Mouse (Mus musculus) heart, postnatal 14 days (tissue): ENCODE measurements around the gene Apol9b. TPM values are rescaled to one million over a fixed set of nuclear protein-coding genes. Genes with fewer than 3 reads are reported as not detected.
A peak's percentile ranks its signal among the peaks of the same experiment; 100 is the strongest.
"Not testable (repeated sequence)": the region's sequence is repeated elsewhere in the genome, so short reads cannot be mapped to it uniquely, and the experiment has no call there.

ENCODE experiments used
- DNase-seq, 2 experiments: peaks; one replicate each; pipeline ENCODE4 v3.0.0; 2021 to 2022
- intact Hi-C: fragments of 180-260 bp; cut with DNase I; formaldehyde crosslinking; loops from one replicate; pipeline ENCODE4 v1.15.1; 2025
- long read RNA-seq, 2 experiments: library from polyadenylated mRNA; stranded (forward); transcript quantifications; one replicate each; pipeline ENCODE4 v2.0.0; 2021
- total RNA-seq, 2 experiments: library from RNA; stranded (reverse); gene quantifications; 2 replicates each; pipeline ENCODE4 v1.2.3; 2021

Gene Apol9b
- total RNA-seq: under 1 TPM in 1 of 2 experiments, not detected in 1; 0.15 TPM
- long read RNA-seq, experiment 1: 0 reads
- long read RNA-seq, experiment 2: 0 reads

DNA sequence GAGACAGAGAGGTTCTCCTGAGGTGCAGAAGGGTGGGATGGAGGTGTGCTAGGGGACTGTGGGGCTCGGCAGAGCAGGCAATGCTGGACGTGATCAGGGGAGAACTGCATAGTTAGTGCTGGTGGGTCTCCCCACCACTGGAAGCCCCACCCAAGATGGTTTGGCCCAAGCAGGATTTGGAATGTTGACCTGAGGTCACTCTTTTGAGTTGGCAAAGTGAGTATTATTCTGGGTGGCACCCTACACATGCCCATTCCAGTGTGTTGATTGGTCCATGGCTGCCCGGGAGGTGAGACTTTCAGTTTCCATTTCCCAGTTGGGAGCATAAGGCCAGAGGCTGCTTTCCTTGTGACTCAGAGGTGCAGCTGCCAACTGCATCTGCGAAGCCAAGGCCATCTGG, at the start of gene Apol9b:
TSS of gene Apol9b (plus strand) at position 301 of the 400 bp plus-strand sequence.
- intact Hi-C loops, DNase-seq: not testable (repeated sequence)

DNA sequence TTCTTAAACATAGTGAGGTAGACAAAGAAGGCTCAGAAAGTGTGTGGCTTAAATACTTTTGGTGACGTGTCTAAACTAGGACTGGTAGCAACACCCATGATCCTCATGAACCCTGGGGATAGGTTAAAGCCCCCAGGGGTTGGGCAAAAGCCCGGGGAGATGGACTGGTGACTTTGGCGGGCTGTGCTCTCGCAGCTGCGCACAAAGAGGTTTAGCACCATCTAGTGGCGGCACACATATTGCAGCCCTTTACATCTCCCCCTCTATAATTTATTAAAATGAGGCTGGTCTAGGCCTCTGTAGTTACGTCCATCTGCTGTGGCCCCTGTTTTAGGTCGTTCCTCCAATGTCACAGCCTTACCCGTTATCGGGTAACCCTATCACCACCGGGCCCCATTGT, 44.9 kb upstream of the Apol9b start:
- DNase-seq: peak; percentile 45 to 66
- intact Hi-C loops: not testable (repeated sequence)

DNA sequence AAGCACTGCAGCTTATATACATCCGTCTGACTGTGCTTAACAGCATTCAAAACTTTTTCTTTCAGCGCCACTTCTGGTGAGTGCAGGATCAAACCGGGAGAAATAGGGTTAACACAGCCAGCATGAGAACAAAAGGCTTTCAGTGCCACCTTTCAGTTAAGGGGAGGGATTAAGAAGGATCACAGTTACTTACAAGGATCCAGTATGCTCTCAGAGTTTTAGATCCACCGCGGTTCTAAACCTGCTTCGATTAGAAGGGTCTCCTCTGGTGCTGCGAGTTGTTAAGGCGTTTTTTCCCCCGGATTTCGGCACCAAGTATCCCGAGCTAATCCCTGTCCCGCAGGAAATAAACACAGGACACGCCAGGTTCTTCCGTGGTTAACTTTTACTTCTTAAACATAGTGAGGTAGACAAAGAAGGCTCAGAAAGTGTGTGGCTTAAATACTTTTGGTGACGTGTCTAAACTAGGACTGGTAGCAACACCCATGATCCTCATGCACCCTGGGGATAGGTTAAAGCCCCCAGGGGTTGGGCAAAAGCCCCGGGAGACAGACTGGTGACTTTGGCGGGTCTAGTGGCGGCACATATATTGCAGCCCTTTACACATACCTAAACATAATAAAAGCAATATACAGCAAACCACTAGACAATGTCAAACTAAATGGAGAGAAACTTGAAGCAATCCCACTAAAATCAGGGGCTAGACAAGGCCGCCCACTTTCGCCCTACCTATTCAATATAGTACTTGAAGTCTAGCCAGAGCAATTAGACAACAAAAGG, 37.1 kb upstream of the Apol9b start:
- DNase-seq, intact Hi-C loops: not testable (repeated sequence)

DNA sequence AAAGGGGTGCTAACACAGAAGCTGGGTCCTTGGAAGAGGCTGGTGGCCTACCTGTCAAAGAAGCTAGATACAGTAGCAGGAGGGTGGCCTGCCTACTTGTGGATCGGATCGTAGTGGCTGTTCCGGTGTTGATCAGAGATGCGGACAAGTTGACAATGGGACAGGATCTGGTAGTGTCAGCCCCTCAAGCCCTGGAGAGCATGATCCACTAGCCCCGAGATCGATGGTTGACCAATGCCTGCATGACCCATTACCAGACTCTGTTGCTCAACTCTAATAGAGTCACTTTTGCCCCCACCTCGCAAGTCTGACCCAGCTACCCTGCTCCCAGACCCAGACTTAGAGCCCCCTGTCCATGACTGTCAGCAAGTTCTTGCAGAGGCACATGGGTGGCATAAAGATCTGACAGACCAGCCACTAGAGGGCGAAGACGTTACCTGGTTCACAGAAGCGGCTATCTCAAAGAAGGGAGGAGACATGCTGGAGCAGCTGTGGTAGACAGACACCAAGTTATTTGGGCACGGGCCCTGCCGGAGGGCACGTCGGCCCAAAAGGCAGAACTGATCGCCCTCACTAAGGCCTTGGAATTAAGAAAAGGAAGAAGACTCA, 34.0 kb upstream of the Apol9b start:
- DNase-seq: peak; percentile 5 to 16
- intact Hi-C loops: not testable (repeated sequence)

DNA sequence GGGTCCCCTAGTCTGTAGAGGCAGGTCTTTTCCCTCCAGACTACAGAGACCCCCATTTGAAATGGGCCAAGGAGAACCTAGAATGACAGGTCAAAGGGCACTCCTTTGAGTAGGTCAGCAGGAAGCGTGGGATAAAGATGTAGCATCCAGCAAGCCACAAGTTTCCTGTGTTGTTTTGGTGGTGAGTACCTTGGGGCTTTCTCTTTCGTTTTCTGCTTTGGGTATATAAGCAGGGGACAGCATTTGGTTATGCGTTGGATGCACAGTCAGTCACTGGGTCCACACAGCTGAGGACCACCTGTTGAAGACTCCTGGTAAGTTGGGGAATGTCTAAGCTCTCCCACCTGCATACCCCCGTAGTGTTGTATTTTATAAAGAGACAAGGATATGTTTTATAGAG, 30.2 kb upstream of the Apol9b start, which contains the start of gene Apol7e:
TSS of gene Apol7e (plus strand) at position 202 of the 400 bp plus-strand sequence.
- DNase-seq, intact Hi-C loops: not testable (repeated sequence)

DNA sequence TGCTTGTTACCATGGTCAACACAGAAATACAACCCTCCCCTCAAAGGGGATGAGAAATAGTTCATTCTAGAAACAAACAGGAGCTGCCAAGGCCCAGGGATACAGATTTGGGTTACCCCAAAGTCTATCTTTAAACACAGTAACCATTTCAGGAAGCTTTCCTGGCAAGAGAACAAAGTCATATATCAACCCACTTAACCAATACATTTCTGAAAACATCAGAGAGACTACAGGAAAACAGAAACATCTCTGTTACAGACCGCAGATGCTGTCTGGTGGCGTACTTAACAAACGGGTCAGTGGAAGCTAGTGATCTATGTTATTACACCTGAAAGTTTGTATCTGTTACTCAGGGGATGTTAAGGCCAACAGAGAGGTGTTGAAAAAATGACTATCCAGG, 23.5 kb upstream of the Apol9b start:
- intact Hi-C loops, DNase-seq: not testable (repeated sequence)

DNA sequence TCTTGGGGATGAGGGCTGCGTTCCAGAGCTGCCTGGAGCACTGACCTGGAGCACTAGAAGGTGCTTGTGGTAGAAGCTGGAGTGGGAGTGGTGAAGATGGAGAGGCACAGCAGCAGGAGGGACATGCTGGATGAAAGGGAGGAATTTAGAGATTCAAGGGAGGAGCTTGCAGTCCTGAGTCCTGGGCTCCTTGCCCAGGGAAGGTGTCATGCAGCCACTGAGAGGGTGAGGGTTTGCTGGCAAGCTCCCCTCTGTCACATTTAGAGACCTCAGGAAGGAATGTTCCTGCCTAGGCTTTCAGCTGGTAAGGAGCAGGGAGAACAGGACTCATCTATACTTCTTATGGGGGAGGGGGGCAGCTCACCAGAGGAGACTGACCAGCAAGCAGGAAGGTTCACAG, 19.9 kb upstream of the Apol9b start:
- intact Hi-C loops, DNase-seq: not testable (repeated sequence)

DNA sequence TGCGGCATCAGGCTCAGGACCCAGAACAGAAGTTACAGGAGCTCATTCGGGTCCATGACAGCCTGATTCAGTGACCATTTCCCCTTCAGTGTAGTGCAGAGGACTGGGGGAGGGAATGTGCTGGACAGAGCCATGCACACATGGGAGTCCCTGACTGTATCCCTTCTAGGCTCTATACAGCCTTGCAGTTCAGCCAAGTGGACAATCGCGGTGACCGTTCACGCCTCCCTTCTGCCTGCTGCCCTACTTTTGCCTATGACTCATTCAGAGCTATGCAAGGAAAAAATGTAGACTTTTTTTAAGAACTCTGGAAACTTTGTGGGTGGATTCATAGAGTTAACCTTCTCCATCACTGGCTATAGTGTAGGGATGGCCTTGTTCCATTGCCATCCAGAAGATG, 10.6 kb upstream of the Apol9b start:
- intact Hi-C loops, DNase-seq: not testable (repeated sequence)

DNA sequence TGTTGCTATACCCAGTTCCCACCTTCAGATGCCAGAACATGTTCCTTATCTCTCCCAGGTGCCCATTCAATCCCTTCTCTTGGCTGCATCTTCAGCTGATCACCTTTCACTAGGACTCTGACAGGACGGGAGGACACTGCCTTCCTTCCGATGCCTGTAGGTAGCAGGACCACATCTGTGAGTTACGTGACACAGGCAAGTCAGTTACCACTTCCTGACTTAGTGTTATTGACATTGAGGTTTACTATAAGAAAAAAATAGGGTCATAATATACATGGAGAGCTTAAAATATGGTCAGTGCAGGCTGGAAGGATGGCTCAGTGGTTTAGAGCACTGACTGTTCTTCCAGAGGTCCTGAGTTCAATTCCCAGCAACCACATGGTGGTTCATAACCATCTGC, 7.3 kb upstream of the Apol9b start:
- DNase-seq, intact Hi-C loops: not testable (repeated sequence)

DNA sequence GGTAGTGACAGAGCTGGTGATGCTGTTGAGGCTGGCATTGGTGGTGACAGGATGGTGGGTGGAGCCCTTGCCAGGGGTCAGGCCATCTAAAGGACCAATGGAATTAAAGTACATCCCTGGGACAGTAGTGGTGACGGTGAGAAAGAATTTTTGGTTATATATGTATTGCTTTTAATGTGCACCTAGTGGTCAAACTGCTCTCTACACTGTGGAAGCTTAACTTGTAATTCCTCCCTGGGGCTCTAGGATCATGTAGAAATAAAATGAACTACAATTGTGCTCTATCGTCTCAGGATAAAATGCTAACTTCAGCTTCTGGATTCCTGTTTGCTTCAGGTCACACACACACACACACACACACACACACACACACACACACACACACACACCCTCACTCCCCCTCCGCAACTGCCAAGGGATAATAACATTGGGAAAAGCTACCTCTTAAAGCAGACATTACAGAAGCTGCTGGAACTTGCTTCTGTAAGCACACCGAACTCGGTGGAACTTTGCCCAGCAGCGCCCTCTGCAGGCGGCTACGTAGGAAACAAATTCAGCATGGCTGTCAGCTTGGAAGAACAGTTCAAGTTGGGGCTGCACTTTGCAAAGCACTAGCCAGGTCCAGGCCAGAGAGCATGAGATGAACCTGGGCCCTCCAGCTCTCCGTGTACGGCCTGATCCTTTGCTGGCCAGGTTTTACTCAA, 4.5 kb upstream of the Apol9b start:
- DNase-seq, intact Hi-C loops: not testable (repeated sequence)

DNA sequence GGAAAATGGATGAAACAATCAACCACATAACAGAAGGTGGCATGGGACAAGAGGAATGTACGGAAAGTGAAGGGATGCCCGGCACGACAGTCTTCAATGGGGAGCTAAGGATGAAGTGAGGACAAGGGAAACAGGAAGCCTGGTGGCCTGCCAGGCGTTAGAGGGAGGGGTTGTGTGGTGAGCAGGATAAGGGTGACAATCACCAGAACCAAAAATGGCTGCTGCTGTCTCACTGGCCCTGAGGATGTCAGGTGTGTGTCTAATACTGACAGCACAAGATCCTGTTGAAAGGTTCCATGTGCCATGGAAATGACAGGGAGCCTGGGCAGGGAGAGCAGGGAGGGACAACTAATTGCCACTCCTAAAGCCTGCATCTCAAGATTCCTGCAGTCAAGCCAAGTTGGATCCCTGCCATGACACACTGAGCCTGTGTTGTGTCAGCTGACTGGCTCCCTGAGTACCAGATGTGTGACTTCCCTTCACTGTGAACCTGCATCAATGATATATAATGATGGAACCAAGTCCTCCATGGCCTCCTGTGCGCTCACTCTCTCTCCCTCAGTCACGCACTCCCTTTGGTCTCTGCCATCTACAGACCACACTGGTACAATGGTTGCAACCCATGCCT, 3.3 kb upstream of the Apol9b start:
- intact Hi-C loops: not testable (repeated sequence)
- peak in 1 of 2 experiments; percentile 56 for DNase-seq

DNA sequence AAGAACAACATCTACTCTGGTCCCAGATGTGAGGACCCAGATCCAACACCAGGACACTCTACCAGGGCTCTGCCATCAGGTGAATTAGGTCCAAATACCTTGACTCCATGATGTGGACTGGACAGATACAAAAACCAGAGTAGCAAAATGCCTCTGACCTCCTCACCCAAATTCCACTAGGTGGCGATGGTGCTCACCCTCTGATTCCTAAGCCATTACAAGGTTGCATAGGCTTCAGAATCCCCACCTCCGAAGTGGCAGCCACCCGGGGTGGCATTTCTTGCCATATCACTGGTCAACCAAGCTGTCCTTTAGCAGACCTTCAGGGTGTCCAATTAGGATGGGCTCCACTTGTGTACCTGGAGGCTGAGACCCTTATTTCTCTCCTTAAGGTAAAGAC, 1.7 kb upstream of the Apol9b start:
- intact Hi-C loops, DNase-seq: not testable (repeated sequence)

DNA sequence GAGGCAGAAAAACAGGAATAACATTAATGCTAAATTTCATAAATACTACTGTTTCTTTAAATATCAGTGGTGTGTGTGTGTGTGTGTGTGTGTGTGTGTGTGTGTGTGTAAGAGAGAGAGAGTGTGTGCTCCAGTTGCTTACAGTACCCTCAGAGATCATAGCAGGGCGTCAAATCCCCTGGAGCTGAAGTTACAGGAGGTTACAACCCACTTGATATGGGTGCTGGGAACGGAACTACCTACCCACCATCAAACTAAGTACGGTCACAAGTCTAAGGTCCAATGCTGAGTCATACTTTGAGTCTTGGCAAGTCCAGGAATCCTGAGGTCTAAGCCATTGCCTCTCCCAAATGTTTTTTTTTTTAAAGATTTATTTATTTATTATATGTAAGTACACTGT, 1.1 kb upstream of the Apol9b start:
- intact Hi-C loops, DNase-seq: not testable (repeated sequence)

DNA sequence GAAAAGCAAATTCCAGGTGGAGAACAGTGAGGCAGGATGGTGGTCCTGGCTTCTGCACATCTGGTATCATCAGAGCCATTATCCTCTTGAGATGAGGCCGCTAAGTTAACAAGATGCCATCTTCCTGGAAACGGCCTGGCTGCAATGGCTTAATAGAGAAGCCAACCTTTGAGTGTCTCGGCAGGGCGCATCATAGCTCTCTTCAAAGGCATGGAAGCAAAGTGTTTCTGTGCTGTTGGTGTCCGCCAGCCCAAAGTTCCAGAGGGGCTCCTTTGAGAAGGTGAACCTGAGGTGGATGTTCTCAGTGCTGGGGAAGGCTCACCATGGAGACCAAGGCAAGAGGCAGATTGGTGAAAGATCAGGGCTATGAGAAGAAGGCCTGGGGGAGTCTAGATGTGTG, 2.8 kb downstream of the Apol9b start:
- intact Hi-C loops: no loop called here
- DNase-seq: no peak

DNA sequence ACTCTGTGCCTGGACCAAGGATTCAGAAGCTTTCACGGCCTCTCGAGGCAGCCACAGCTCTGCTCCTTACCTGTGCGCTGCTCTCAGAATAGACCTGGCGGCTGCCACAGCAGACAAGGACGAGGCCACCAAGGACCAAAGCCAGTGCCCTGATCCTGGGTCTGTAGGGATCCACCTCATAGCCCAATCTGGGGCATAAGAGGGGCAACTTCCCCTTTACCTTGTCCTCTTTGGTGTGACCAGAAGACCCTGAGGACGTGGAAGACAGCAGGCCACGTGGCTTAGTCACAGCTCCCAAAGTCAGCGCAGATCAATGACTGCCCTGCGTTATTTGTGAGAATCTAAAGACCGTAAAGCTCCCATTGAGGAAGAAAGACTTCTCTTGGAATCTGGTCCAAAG, 4.0 kb downstream of the Apol9b start:
- intact Hi-C loops: not testable (repeated sequence)

DNA sequence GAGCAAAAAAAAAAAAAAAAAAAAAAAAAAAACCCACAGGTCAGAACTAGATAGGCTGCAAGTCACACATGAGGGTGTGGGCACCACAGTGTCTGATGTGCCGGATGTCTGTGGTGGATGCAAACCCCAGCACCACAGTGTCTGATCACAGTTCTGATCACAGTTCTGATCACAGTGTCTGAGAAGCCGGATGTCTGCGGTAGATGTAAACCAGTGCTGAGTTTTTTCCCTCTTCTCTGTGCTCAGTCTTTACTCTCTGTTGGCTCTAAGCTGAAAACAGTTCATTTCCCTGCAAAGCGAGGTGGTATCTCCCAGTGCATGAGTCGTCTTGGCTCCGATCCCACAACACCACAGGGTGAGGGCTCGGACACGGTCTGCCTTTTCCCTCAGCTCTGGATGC, 4.5 kb downstream of the Apol9b start:
- peak in 1 of 2 experiments; percentile 32 for DNase-seq
- intact Hi-C loops: not testable (repeated sequence)

More for the DNA sequence above, 4.0 kb downstream of the Apol9b start:
- DNase-seq: not testable (repeated sequence)

DNA sequence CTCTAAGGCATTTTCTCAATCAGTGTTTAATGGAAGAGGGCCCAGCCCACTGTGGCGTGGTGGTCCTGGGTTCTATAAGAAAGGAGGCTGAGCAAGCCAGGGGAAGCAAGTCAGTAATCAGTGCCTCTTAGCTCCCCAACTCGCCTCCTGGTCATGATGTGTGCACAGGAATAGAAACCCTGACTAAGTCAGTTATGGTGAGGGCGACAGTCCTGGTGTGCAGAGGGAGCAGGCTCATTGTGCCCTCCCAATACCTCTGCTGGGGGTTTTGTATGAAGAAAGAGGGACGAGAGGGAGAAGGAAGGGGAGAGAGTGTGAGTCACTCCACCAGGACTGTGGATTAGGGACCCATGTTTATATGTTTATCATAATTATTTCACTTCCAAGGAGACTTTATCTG, 5.1 kb downstream of the Apol9b start:
- intact Hi-C loops, DNase-seq: not testable (repeated sequence)

DNA sequence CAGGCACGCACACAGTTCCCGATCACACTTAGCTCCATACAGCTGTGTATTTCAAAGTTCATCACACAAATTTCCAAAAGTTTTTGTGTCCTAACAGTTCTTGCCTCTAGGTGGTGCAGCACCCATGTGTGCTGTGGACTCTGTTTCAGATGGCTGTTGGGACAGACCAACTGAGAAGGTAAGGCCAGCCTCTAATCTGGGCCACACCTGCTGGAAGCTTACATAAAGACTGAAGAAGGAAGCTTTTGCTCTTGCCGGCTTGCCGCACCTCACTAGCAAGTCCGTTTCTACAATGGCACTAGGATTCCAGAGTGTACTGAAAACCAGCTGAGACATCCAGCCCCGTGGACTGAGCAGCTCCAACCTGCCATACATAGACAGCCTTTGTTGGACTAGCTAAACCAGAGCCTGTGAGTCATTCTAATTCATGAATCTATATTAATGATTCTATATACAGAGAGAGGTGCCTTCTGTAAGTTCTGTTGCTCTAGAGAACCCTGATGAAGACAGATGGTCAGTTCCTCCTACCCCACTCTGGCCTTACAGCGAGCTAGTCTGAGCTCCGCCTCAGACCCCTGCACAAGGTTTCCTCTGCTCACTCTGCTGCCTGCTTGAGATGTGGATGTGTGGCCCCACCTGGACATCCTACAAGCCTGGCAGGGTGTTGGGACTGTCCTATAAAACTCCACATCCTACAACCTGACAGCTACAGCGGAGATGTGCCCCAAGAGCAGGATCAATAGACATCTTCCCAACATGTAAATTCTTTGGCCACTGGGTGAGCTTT, 11.9 kb downstream of the Apol9b start:
- DNase-seq: no peak
- intact Hi-C loops: no loop called here

DNA sequence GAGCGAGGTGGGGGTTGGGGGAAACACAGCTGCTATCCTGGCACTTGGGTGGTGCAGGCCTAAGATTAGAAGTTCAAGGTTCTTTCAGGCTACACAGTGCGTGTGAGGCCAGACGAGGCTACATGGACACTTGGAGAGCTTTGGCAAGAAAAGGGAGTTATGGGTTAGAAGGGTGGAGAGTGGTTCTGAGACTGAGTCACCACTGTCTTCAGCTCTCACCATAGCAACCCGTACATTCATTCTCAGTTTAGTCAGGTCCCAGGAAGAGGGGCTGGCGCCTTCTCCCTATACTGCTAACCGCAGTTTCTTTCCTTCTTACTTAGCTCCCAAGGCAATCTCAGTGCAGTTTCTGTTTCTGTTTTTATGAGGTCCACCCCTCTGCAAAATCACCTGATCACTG, 12.7 kb downstream of the Apol9b start:
- intact Hi-C loops, DNase-seq: not testable (repeated sequence)

DNA sequence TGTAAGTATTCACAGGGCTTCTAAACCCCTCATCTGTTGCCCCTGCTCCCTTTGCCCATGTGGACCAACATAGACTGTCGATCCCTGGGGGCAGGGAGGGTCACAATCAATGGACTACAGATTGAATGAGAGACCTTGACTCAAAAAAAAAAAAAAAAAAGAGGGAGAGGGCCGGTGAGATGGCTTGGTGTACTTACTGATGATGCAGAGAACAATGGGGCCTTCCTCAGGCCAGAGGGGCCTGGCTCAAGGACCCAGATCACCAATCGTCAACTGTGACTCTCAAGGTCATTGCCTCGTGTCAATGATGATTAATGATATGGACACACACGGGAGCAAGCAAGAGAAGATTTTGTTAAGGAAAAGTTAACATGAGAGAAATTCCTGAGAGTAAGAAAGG, 15.8 kb downstream of the Apol9b start:
- intact Hi-C loops: no loop called here

More for the DNA sequence above, 15.8 kb downstream of the Apol9b start:
- no peak for DNase-seq
